Mouse (Mus musculus) forebrain, embryonic 12.5 days (tissue): ENCODE measurements around the gene Art5. TPM values are rescaled to one million over a fixed set of nuclear protein-coding genes. Genes with fewer than 3 reads are reported as not detected.

Source experiments
- ATAC-seq: fragments of 200-750 bp; cut with Nextera tagmentation; 2 replicates; pipeline ENCODE4 v1.8.0; 2017; ENCODE audit warnings: moderate TSS enrichment; ENCODE audit not compliant: low FRiP score
- H3K27ac ChIP-seq: fragments of 300-500 bp; sonication (generic); 2 replicates; pipeline ENCODE4 v1.5.1; 2016; ENCODE audit warnings: mild to moderate bottlenecking
- H3K27me3 ChIP-seq: fragments of 300-500 bp; sonication (generic); 2 replicates; pipeline ENCODE4 v1.6.1; 2016; ENCODE audit warnings: mild to moderate bottlenecking
- H3K36me3 ChIP-seq: fragments of 300-500 bp; sonication (generic); replicated peaks from 2 replicates; pipeline ENCODE4 v1.6.1; 2016; ENCODE audit warnings: mild to moderate bottlenecking
- H3K4me1 ChIP-seq: fragments of 300-500 bp; sonication (generic); 2 replicates; pipeline ENCODE4 v1.6.1; 2016
- H3K4me2 ChIP-seq: fragments of 300-500 bp; sonication (generic); 2 replicates; pipeline ENCODE4 v1.6.1; 2016; ENCODE audit warnings: mild to moderate bottlenecking, moderate library complexity
- H3K4me3 ChIP-seq: fragments of 300-500 bp; sonication (generic); replicated peaks from 2 replicates; pipeline ENCODE4 v1.5.1; 2016; ENCODE audit warnings: mild to moderate bottlenecking
- H3K9ac ChIP-seq: fragments of 300-500 bp; sonication (generic); 2 replicates; pipeline ENCODE4 v1.6.1; 2016; ENCODE audit warnings: mild to moderate bottlenecking
- H3K9me3 ChIP-seq: fragments of 300-500 bp; sonication (generic); 2 replicates; pipeline ENCODE4 v1.6.1; 2016
- WGBS: fragments of 180-500 bp; shearing (Covaris S2); methylation state at CpG from one replicate; pipeline ENCODE4 v1.1.7; 2016; 5-methylcytosine and 5-hydroxymethylcytosine counted together
- polyA plus RNA-seq: library from polyadenylated mRNA; unstranded; fragments of >200 nt; fragmentation: Nextera tagmentation; extraction: Ambion mirVana; gene quantifications from 2 replicates; pipeline ENCODE4 v1.2.1, GENCODE M21; 2016

Gene Art5
- 0.97 and 2.0 TPM in 2 replicates for polyA plus RNA-seq

DNA sequence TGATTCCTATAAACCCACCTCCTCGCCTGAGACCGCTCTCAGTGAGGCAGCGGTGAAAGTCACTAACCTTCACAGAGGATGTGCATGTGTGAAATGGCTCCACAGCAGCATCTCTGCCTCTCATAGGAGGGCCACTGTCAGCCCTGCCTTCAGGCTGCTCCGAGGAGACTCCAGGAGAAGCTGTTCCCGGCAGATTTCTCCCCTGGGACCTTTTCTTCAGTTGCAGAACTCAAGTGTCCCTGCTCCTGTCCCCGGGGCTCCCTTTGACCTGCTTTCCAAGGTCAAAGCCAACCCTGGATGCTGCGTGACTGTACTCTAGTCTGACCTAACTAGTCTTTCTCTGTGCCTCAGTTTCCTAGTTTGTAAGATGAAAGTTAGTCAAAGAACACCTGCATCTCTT lies at the start of gene Art5:
TSS of gene Art5 (minus strand) at position 319 of the 400 bp plus-strand sequence.
- Histone ChIP-seq H3K27ac (no peak within 1 kb of the TSS), H3K9me3 (no peaks in the 10 kb centered on the region)
- WGBS, result 85% methylated on average over 7 of the region's 7 CpGs

DNA sequence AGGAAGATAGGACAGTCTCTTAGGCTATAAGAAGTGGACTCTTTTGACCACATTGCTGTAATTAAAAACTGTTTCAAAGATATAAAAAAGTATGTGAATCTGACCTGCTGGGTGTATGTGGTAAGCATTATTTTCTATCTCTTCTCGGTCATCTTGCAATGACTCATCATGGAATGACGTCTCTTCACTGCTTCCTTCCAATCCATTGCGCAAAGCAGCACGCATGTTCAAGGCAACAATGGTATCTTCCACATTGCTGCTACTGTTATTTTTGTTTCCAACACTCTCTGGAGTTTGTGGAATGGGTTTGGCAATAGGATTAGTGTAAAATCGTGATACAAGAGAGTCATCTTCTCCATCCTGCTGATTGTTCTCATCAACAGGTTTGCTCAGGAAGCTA lies 44.4 kb upstream of the Art5 start:
- no peak overlapping the region for H3K27ac ChIP-seq
- no peaks in the 10 kb centered on the region for H3K4me1 ChIP-seq
- 91% methylated on average over 5 of the region's 5 CpGs for WGBS
- no peak overlapping the region for H3K9ac ChIP-seq
- no peak for ATAC-seq
- H3K4me3 ChIP-seq, result no peak overlapping the region
- no peaks in the 10 kb centered on the region for H3K9me3 ChIP-seq
- no peak overlapping the region for H3K4me2 ChIP-seq
- H3K27me3 ChIP-seq, result no peaks in the 10 kb centered on the region
- H3K36me3 ChIP-seq, result peaks cover 64% of the 10 kb centered on the region

More for the DNA sequence above, at the start of gene Art5:
- ATAC-seq, result no peak
- Histone ChIP-seq H3K4me2 (no peak within 1 kb of the TSS), H3K27me3 (no peaks in the 10 kb centered on the region; the same call in 1 of the 2 replicates), H3K9ac (no peak within 1 kb of the TSS), H3K4me3 (no peak within 1 kb of the TSS), H3K4me1 (peaks cover 7% of the 10 kb centered on the region), H3K36me3 (no peaks in the 10 kb centered on the region)

DNA sequence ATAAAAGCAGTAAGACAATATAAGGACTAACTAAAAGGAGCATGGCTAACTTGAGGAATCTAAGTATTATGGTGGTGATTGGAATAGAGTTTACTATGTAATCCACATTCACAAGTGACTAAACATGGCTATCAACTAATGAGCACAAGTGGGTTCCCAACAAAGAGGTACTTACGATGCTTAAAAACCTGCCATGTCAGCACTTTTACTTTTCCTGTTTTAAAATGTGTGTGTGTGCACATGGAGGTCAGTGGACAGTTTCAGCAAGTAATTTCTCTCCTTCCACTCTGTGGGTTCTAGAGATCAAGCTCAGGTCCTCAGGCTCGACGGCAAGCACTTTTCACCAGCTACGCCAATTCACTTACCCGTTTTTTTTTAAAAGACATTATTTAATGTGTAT lies 28.6 kb upstream of the Art5 start:
- no peaks in the 10 kb centered on the region for H3K27me3 ChIP-seq
- H3K9me3 ChIP-seq, result no peaks in the 10 kb centered on the region
- WGBS, result 97% methylated on average over 5 of the region's 5 CpGs
- H3K4me1 ChIP-seq, result no peaks in the 10 kb centered on the region
- no peak overlapping the region for H3K9ac ChIP-seq
- H3K36me3 ChIP-seq, result peaks cover 69% of the 10 kb centered on the region
- no peak for ATAC-seq
- no peak overlapping the region for H3K27ac ChIP-seq
- no peak overlapping the region for H3K4me3 ChIP-seq
- H3K4me2 ChIP-seq, result no peak overlapping the region

DNA sequence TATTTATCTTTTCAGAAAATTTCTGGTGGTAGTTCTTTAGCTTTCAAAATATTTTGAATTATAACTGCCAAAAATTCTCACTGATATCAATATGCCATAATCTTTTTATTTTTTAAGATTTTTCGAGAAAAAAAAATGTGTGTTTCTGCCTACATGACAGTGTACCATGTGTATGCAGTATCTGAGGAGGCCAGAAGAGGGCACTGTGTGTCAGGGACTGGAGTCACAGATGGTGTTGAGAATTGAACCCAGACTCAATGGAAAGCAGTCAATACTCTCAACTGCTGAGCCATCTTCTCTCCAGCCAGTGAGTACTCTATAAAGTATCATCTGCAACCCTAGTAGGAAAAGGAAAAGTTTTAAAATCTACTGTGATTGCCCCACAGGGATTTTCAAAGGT lies 28.2 kb upstream of the Art5 start:
- H3K36me3 ChIP-seq, result peaks cover 70% of the 10 kb centered on the region
- ATAC-seq, result no peak

DNA sequence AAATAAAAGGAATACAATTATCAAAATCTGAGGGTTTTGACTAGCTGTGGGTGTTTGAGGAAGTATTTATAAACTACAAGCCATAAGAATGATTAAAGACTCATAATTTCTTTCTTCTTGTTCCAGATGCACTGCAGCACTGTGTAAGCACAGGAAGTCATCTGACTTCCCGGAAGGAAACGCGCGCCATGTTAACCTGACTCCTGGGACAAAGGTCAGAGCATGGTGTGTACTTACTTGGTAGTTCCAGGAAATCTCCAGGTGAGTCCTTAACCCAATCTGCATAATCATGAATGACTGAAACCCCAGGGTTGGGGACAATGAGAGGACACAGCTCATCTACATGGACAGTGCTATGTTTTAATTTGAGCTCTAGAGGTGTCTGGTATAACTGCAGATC lies 23.1 kb upstream of the Art5 start:
- Histone ChIP-seq H3K4me3 (no peak overlapping the region), H3K9me3 (no peaks in the 10 kb centered on the region), H3K9ac (no peak overlapping the region), H3K4me2 (no peak overlapping the region), H3K27ac (no peak overlapping the region), H3K36me3 (peaks cover 81% of the 10 kb centered on the region), H3K4me1 (no peaks in the 10 kb centered on the region), H3K27me3 (no peaks in the 10 kb centered on the region)
- ATAC-seq, result no peak
- 94% methylated on average over 4 of the region's 4 CpGs for WGBS

More for the DNA sequence above, 28.2 kb upstream of the Art5 start:
- no peak overlapping the region for H3K4me3 ChIP-seq
- H3K27me3 ChIP-seq, result no peaks in the 10 kb centered on the region
- no peak overlapping the region for H3K9ac ChIP-seq
- H3K9me3 ChIP-seq, result no peaks in the 10 kb centered on the region
- no peak overlapping the region for H3K27ac ChIP-seq
- H3K4me1 ChIP-seq, result no peaks in the 10 kb centered on the region
- WGBS, result 83% methylated on average over 1 of the region's 1 CpGs
- no peak overlapping the region for H3K4me2 ChIP-seq

DNA sequence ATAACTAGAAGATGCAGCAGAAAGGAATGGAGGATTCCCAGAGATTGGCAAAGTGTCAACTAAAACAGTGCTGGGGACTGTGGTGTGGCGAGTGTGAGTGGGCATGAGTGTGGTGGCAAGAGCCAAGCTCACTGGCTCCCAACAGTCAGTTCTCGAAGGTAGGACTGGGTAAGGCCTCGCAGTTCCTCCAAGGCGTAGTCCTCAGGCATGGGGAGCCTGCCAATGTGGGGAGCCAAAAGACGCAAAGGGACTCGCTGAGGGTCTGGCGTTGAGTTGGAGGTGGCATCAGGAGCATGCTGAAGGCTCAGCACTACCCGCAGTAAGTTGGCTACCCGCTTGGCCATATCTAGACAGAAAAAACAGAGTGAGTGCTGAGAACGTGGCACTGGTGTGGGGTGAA lies 11.0 kb upstream of the Art5 start:
- Histone ChIP-seq H3K9me3 (no peaks in the 10 kb centered on the region), H3K36me3 (peaks cover 67% of the 10 kb centered on the region)
- no peak for ATAC-seq

DNA sequence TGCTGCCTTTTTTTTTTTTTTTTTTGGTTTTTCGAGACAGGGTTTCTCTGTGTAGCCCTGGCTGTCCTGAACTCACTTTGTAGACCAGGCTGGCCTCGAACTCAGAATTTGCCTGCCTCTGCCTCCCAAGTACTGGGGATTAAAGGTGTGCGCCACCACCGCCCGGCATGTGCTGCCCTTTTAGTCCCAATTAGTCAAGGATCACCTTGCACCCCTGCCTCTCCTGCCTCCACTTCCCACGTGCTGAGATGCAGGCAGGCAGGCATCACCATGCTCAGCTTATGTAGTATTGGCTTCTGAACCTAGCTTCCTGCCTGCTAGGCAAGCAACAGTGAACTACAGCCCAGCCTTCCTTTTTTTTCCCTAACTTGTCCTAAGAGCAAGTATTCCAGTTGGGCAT lies 8.1 kb upstream of the Art5 start:
- Histone ChIP-seq H3K27me3 (no peaks in the 10 kb centered on the region), H3K27ac (no peak overlapping the region), H3K4me3 (no peak overlapping the region), H3K9me3 (no peaks in the 10 kb centered on the region), H3K4me2 (no peak overlapping the region), H3K4me1 (no peaks in the 10 kb centered on the region), H3K36me3 (peaks cover 37% of the 10 kb centered on the region), H3K9ac (no peak overlapping the region)
- 74% methylated on average over 6 of the region's 6 CpGs for WGBS
- ATAC-seq, result no peak

More for the DNA sequence above, 11.0 kb upstream of the Art5 start:
- H3K9ac ChIP-seq, result no peak overlapping the region
- no peaks in the 10 kb centered on the region for H3K4me1 ChIP-seq
- WGBS, result 96% methylated on average over 10 of the region's 10 CpGs
- no peaks in the 10 kb centered on the region for H3K27me3 ChIP-seq
- H3K4me3 ChIP-seq, result no peak overlapping the region
- H3K4me2 ChIP-seq, result no peak overlapping the region
- no peak overlapping the region for H3K27ac ChIP-seq

DNA sequence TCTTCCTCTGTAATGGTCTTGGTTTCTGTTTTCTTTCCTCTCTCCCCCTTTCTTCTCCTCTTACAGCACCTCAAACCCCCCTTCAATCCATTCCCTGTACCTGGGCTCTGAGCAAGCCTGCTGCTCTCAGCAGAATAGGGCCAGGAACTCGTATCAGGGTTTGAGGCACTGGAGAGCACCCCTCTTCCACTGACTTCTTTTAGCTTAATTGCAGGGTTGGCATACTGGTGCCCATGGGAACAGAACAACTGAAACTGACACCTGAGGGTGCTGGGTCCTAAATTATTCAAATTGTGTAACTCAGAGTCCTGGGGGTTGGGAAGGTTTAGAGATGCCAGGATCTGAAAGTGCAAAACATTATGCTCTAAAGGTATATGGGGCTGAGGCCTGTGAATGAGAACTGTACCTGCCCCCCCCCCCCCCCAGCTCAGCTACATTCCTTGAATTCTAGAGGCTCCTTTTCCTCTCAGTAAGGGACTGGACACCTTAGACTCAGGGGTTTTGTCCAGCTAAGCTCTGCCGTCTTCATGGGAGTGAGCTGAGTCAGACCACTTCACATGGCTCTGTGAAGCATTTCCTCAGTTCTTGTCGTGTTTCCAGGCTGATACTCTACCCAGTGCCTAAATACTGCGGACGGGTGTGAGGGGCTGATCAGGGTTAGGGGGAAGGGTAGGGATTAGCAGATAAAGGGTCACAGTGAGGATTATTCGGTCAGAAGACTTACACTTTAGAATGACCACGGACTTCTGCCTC lies 7.5 kb upstream of the Art5 start, which contains the start of gene Chrna10:
TSS of gene Chrna10 (minus strand) at position 250 of the 753 bp plus-strand sequence.
- 54% methylated on average over 7 of the region's 7 CpGs for WGBS
- Histone ChIP-seq H3K9me3 (no peaks in the 10 kb centered on the region), H3K27me3 (no peaks in the 10 kb centered on the region), H3K4me2 (no peak within 1 kb of the TSS), H3K4me1 (no peaks in the 10 kb centered on the region), H3K4me3 (no peak within 1 kb of the TSS), H3K27ac (no peak within 1 kb of the TSS), H3K9ac (no peak within 1 kb of the TSS), H3K36me3 (peaks cover 31% of the 10 kb centered on the region)
- no peak for ATAC-seq

DNA sequence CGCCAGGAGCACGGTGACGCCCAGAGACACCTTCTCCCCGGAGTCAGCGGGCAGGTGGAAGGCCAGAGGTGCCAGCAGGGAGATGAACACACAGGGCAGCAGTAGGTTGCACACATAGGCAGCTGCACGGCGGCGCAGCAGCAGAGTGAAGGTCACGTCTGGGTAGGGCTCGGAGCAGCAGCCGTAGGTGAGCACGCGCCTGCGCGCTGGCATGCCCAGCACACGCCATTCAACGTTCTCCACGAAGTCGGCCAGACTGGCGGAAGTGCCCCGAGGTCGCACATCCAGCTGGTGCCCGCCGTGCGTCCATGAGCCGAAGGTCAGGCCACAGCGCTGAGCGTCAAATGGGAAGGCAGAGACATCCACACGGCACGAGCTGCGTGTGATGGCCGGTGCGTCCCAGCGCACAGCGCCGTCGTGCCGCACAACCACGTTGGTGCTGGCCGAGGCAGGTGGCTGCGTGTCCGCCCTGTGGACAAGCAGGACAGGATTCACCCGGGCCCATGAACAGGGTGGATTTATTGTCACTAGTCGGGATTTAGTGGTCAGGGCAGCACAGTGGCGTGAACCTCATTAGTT lies 4.0 kb upstream of the Art5 start:
- no peak for ATAC-seq
- WGBS, result 84% methylated on average over 45 of the region's 45 CpGs

DNA sequence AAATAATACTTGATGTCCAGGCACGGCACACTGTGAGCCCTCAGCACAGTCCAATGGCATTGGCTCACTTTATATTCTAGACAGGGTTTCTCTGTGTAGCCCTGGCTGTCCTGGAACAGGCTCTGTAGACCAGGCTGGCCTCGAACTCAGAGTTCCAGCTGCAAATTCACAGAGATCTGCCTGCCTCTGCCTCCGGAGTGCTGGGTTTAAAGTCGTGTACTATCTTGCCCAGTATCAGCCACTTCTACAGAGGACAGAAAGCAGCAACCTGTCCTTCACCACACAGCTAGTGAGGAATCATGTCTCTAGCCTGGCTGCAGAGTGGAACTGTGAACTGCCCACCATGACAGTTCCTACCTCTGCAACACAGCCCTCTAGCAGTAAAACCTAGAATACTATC lies 457 bp upstream of the Art5 start:
- Histone ChIP-seq H3K4me3 (no peak overlapping the region), H3K9ac (no peak overlapping the region), H3K4me1 (peaks cover 7% of the 10 kb centered on the region), H3K36me3 (no peaks in the 10 kb centered on the region), H3K27ac (no peak overlapping the region), H3K4me2 (no peak overlapping the region), H3K27me3 (no peaks in the 10 kb centered on the region; the same call in 1 of the 2 replicates), H3K9me3 (no peaks in the 10 kb centered on the region)
- 90% methylated on average over 4 of the region's 4 CpGs for WGBS
- no peak for ATAC-seq

More for the DNA sequence above, 4.0 kb upstream of the Art5 start:
- Histone ChIP-seq H3K9ac (no peak overlapping the region), H3K27ac (no peak overlapping the region), H3K27me3 (no peaks in the 10 kb centered on the region), H3K4me1 (no peaks in the 10 kb centered on the region), H3K4me2 (no peak overlapping the region), H3K4me3 (no peak overlapping the region), H3K9me3 (no peaks in the 10 kb centered on the region), H3K36me3 (no peaks in the 10 kb centered on the region; the same call in 1 of the 2 replicates)

DNA sequence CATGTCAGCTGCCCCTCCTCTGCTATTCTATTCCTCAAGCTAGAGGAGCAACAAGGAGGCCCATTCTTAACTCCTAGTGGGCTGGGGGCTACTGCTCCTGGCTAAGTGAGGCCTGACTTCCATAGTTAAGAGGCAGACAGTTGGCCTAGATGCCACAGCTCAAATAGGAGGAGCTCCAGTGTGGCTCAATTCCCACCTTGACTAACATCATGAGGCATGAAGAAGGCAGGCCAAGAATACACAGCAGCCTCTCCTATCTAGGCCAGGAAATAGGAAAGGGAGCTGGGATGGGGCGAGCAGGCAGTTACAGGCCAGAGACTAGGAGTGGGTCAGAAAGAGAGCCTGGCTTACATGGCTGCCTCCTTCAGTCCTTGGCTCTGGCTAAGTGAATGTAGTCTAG lies 1.1 kb downstream of the Art5 start:
- Histone ChIP-seq H3K4me2 (no peak overlapping the region), H3K9me3 (no peaks in the 10 kb centered on the region), H3K4me1 (peaks cover 7% of the 10 kb centered on the region), H3K27me3 (no peaks in the 10 kb centered on the region; the same call in 1 of the 2 replicates), H3K4me3 (no peak overlapping the region), H3K36me3 (no peaks in the 10 kb centered on the region), H3K27ac (no peak overlapping the region), H3K9ac (no peak overlapping the region)
- ATAC-seq, result no peak
- 86% methylated on average over 1 of the region's 1 CpGs for WGBS

DNA sequence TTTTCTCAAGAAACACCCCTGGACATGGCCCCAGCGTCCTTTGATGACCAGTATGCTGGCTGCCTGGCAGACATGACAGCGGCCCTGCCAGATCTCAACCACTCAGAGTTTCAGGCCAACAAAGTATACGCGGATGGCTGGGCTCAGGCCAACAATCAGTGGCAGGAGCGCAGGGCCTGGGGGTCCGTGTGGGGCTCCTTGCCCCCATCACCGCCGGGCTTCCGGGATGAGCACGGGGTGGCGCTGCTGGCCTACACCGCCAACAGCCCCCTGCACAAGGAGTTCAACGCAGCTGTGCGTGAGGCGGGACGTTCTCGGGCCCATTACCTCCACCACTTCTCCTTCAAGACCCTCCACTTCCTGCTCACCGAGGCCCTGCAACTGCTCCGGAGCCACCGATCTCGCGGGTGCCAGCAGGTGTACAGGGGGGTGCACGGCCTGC lies 2.6 kb downstream of the Art5 start:
- ATAC-seq, result 0 out of 2 replicates have a peak, but pooled peaks have one; percentile 44
- no peaks in the 10 kb centered on the region for H3K36me3 ChIP-seq
- H3K4me1 ChIP-seq, result peaks cover 7% of the 10 kb centered on the region
- H3K27me3 ChIP-seq, result no peaks in the 10 kb centered on the region; the same call in 1 of the 2 replicates
- H3K9me3 ChIP-seq, result no peaks in the 10 kb centered on the region
- WGBS, result 15% methylated on average over 23 of the region's 23 CpGs
- H3K4me2 ChIP-seq, result peak overlapping the region; percentile 52
- H3K4me3 ChIP-seq, result peak overlapping the region; percentile 23
- no peak overlapping the region for H3K27ac ChIP-seq
- H3K9ac ChIP-seq, result peak overlapping the region; percentile 29; the same call in 1 of the 2 replicates
